Mouse (Mus musculus) intestine, embryonic 16.5 days (tissue): ENCODE measurements around the gene Gm10382. TPM values are rescaled to one million over a fixed set of nuclear protein-coding genes. Genes with fewer than 3 reads are reported as not detected.
"Not testable (repeated sequence)": the region's sequence is repeated elsewhere in the genome, so short reads cannot be mapped to it uniquely, and the experiment has no call there.

Source experiments
- ATAC-seq: fragments of 200-750 bp; cut with Nextera tagmentation; 2 replicates; pipeline ENCODE4 v1.8.0; 2017; ENCODE audit warnings: moderate TSS enrichment, moderate library complexity
- H3K27ac ChIP-seq: fragments of 300-500 bp; sonication (generic); 2 replicates; pipeline ENCODE4 v1.5.1; 2014; ENCODE audit warnings: mild to moderate bottlenecking, low read length
- H3K27me3 ChIP-seq: fragments of 300-500 bp; sonication (generic); replicated peaks from 2 replicates; pipeline ENCODE4 v1.6.1; 2014; ENCODE audit warnings: low read length, control low read depth, mixed read lengths; ENCODE audit not compliant: control insufficient read depth, insufficient read depth
- H3K36me3 ChIP-seq: fragments of 300-500 bp; sonication (generic); 2 replicates; pipeline ENCODE4 v1.6.1; 2014; ENCODE audit warnings: low read length, control low read depth; ENCODE audit not compliant: control insufficient read depth, insufficient read depth
- H3K4me1 ChIP-seq: fragments of 300-500 bp; sonication (generic); 2 replicates; pipeline ENCODE4 v1.6.1; 2014; ENCODE audit warnings: low read length, control low read depth, mixed read lengths; ENCODE audit not compliant: control insufficient read depth, insufficient read depth
- H3K4me2 ChIP-seq: fragments of 300-500 bp; sonication (generic); 2 replicates; pipeline ENCODE4 v1.6.1; 2014; ENCODE audit warnings: low read depth, low read length, control low read depth
- H3K4me3 ChIP-seq: fragments of 300-500 bp; sonication (generic); 2 replicates; pipeline ENCODE4 v1.5.1; 2014; ENCODE audit warnings: mild to moderate bottlenecking, low read length
- H3K9ac ChIP-seq: fragments of 300-500 bp; sonication (generic); 2 replicates; pipeline ENCODE4 v1.6.1; 2014; ENCODE audit warnings: low read depth, low read length
- H3K9me3 ChIP-seq: fragments of 300-500 bp; sonication (generic); 2 replicates; pipeline ENCODE4 v1.6.1; 2016; ENCODE audit warnings: low read length, control low read depth; ENCODE audit not compliant: control insufficient read depth
- WGBS: fragments of 180-500 bp; shearing (Covaris S2); extraction: QIAGEN DNeasy Blood & Tissue Kit; methylation state at CpG from one replicate; pipeline ENCODE4 v1.1.7; 2014; 5-methylcytosine and 5-hydroxymethylcytosine counted together
- polyA plus RNA-seq: library from polyadenylated mRNA; unstranded; fragments of >200 nt; fragmentation: Nextera tagmentation; extraction: Ambion mirVana; gene quantifications from 2 replicates; pipeline ENCODE4 v1.2.1, GENCODE M21; 2015

Gm10382 gene
- polyA plus RNA-seq, 1 experiment from 2014 or later: 0.24 TPM

GRCm38 (mm10) chr5:125382673-125383558, 6.2 kb upstream of the Gm10382 start:
- H3K27me3 ChIP-seq: no peaks in the 10 kb centered on the region
- H3K27ac ChIP-seq: no peak overlapping the region
- no peaks in the 10 kb centered on the region for H3K9me3 ChIP-seq
- WGBS: 47% methylated on average over 6 of the region's 6 CpGs
- peaks cover 8% of the 10 kb centered on the region for H3K36me3 ChIP-seq
- H3K4me3 ChIP-seq: no peak overlapping the region
- no peak overlapping the region for H3K9ac ChIP-seq
- peak; percentile 61 for ATAC-seq
- no peak overlapping the region for H3K4me2 ChIP-seq
- H3K4me1 ChIP-seq: peaks cover 8% of the 10 kb centered on the region; the same call in 1 of the 2 replicates

- Histone ChIP-seq H3K27me3 (no peaks in the 10 kb centered on the region), H3K4me1 (peaks cover 11% of the 10 kb centered on the region; the same call in 1 of the 2 replicates), H3K9ac (no peak overlapping the region), H3K27ac (no peak overlapping the region), H3K9me3 (no peaks in the 10 kb centered on the region), H3K4me3 (no peak overlapping the region), H3K4me2 (no peak overlapping the region), H3K36me3 (peaks cover 8% of the 10 kb centered on the region)
- no peak for ATAC-seq
- 70% methylated on average over 3 of the region's 3 CpGs for WGBS
Measured at GRCm38 (mm10) chr5:125383637-125384420, 5.3 kb upstream of the Gm10382 start.

- no peaks in the 10 kb centered on the region for H3K9me3 ChIP-seq
- 81% methylated on average over 2 of the region's 2 CpGs for WGBS
- no peak for ATAC-seq
Measured at GRCm38 (mm10) chr5:125384512-125385214, 4.5 kb upstream of the Gm10382 start.

GRCm38 (mm10) chr5:125385215-125385940, 3.7 kb upstream of the Gm10382 start:
- Histone ChIP-seq H3K27ac (no peak overlapping the region), H3K9ac (no peak overlapping the region), H3K4me3 (no peak overlapping the region; the same call in 1 of the 2 replicates), H3K27me3 (no peaks in the 10 kb centered on the region), H3K4me1 (peaks cover 12% of the 10 kb centered on the region), H3K4me2 (peak overlapping the region; percentile 3; the same call in 1 of the 2 replicates), H3K9me3 (no peaks in the 10 kb centered on the region), H3K36me3 (peaks cover 8% of the 10 kb centered on the region)
- ATAC-seq: no peak
- WGBS: 74% methylated on average over 8 of the region's 8 CpGs

More at GRCm38 (mm10) chr5:125384512-125385214, 4.5 kb upstream of the Gm10382 start:
- H3K4me2 ChIP-seq: no peak overlapping the region
- no peak overlapping the region for H3K9ac ChIP-seq
- peaks cover 11% of the 10 kb centered on the region; the same call in 1 of the 2 replicates for H3K4me1 ChIP-seq
- peaks cover 8% of the 10 kb centered on the region for H3K36me3 ChIP-seq
- no peak overlapping the region for H3K4me3 ChIP-seq
- no peak overlapping the region for H3K27ac ChIP-seq
- H3K27me3 ChIP-seq: no peaks in the 10 kb centered on the region

GRCm38 (mm10) chr5:125387295-125387694, 1.8 kb upstream of the Gm10382 start:
- H3K4me2 ChIP-seq, H3K9me3 ChIP-seq, H3K27ac ChIP-seq, ATAC-seq, H3K36me3 ChIP-seq, H3K4me3 ChIP-seq, H3K9ac ChIP-seq, H3K27me3 ChIP-seq: not testable (repeated sequence)
- 86% methylated on average over 4 of the region's 6 CpGs for WGBS
- peaks cover 17% of the 10 kb centered on the region for H3K4me1 ChIP-seq

- Histone ChIP-seq H3K9ac (peak overlapping the region; percentile 100), H3K4me1 (peaks cover 21% of the 10 kb centered on the region), H3K27me3 (no peaks in the 10 kb centered on the region), H3K36me3 (peaks cover 8% of the 10 kb centered on the region), H3K4me3 (peak overlapping the region; percentile 100), H3K9me3 (no peaks in the 10 kb centered on the region), H3K27ac (peak overlapping the region; percentile 95), H3K4me2 (peak overlapping the region; percentile 80)
- no peak for ATAC-seq
- 19% methylated on average over 13 of the region's 13 CpGs for WGBS
Measured at GRCm38 (mm10) chr5:125388358-125389092, 597 bp upstream of the Gm10382 start.

GRCm38 (mm10) chr5:125389579-125390441, 688 bp downstream of the Gm10382 start, which contains the start of gene Ubc:
Ubc (minus strand) TSS chr5:125390202.
- peak; percentile 45 for ATAC-seq
- Histone ChIP-seq H3K4me2 (peak within 1 kb of the TSS; percentile 80), H3K9ac (peak within 1 kb of the TSS; percentile 100), H3K27me3 (no peaks in the 10 kb centered on the region), H3K4me3 (peak within 1 kb of the TSS; percentile 100), H3K9me3 (no peaks in the 10 kb centered on the region), H3K27ac (peak within 1 kb of the TSS; percentile 99), H3K4me1 (peaks cover 30% of the 10 kb centered on the region), H3K36me3 (peaks cover 4% of the 10 kb centered on the region)
- under 1% methylated on average over 69 of the region's 69 CpGs for WGBS
